Mouse (Mus musculus): ENCODE data around the gene Tradd. TPM values are rescaled to one million over a fixed set of nuclear protein-coding genes. Genes with fewer than 3 reads are reported as not detected.
"Not testable (repeated sequence)": the region's sequence is repeated elsewhere in the genome, so short reads cannot be mapped to it uniquely, and the experiment has no call there.

The Tradd gene
- polyA plus RNA-seq, 1 experiment from 2014 or later: 14.6 TPM

GRCm38 (mm10) chr8:105291802-105292201 is 27.4 kb upstream of the Tradd start:
- not testable (repeated sequence) for H3K9ac ChIP-seq (replicated peaks); H3K36me3 ChIP-seq; H3K9me3 ChIP-seq; H3K4me3 ChIP-seq; H3K27ac ChIP-seq (replicated peaks); ATAC-seq (ENCODE audit: low FRiP score, low read depth); H3K4me2 ChIP-seq (replicated peaks)
- Histone ChIP-seq H3K27me3 (peaks cover 32% of the 10 kb centered on the region), H3K4me1 (peaks cover 37% of the 10 kb centered on the region)
- 65% methylated on average over 3 of the region's 3 CpGs for WGBS

GRCm38 (mm10) chr8:105291364-105291763 is 27.0 kb upstream of the Tradd start:
- Histone ChIP-seq H3K27me3 (peaks cover 32% of the 10 kb centered on the region), H3K4me1 (peaks cover 39% of the 10 kb centered on the region)
- H3K9me3 ChIP-seq; H3K4me2 ChIP-seq (replicated peaks); H3K36me3 ChIP-seq; H3K4me3 ChIP-seq; H3K27ac ChIP-seq (replicated peaks); H3K9ac ChIP-seq (replicated peaks); ATAC-seq (ENCODE audit: low FRiP score, low read depth): not testable (repeated sequence)
- WGBS: 89% methylated on average over 8 of the region's 8 CpGs

GRCm38 (mm10) chr8:105290554-105291314 is 26.3 kb upstream of the Tradd start:
- 6% methylated on average over 31 of the region's 31 CpGs for WGBS
- Histone ChIP-seq H3K9ac (replicated peaks) (peak overlapping the region; percentile 37; the same call in 1 of the 2 replicates), H3K27me3 (peaks cover 32% of the 10 kb centered on the region), H3K36me3 (no peaks in the 10 kb centered on the region), H3K27ac (replicated peaks) (no peak overlapping the region), H3K9me3 (no peaks in the 10 kb centered on the region), H3K4me3 (peak overlapping the region; percentile 55), H3K4me1 (peaks cover 42% of the 10 kb centered on the region), H3K4me2 (replicated peaks) (peak overlapping the region; percentile 80)
- no peak for ATAC-seq (ENCODE audit: low FRiP score, low read depth)

- Histone ChIP-seq H3K9me3 (no peaks in the 10 kb centered on the region), H3K27me3 (peaks cover 32% of the 10 kb centered on the region), H3K4me1 (peaks cover 42% of the 10 kb centered on the region), H3K36me3 (peaks cover 6% of the 10 kb centered on the region), H3K9ac (replicated peaks) (peak within 1 kb of the TSS; percentile 37), H3K4me3 (peak within 1 kb of the TSS; percentile 55), H3K27ac (replicated peaks) (peak within 1 kb of the TSS; percentile 90), H3K4me2 (replicated peaks) (peak within 1 kb of the TSS; percentile 80)
- WGBS: 2% methylated on average over 43 of the region's 43 CpGs
- peak; percentile 19 for ATAC-seq (ENCODE audit: low FRiP score, low read depth)
Observed at GRCm38 (mm10) chr8:105289805-105290460, 25.5 kb upstream of the Tradd start, which contains the start of gene 4931428F04Rik. 4931428F04Rik (minus strand) TSS chr8:105289864.

GRCm38 (mm10) chr8:105288958-105289732 is 24.7 kb upstream of the Tradd start:
- Histone ChIP-seq H3K4me1 (peaks cover 42% of the 10 kb centered on the region), H3K4me3 (peak overlapping the region; percentile 55), H3K9me3 (no peaks in the 10 kb centered on the region), H3K4me2 (replicated peaks) (peak overlapping the region; percentile 80), H3K36me3 (peaks cover 10% of the 10 kb centered on the region), H3K9ac (replicated peaks) (peak overlapping the region; percentile 37), H3K27me3 (peaks cover 30% of the 10 kb centered on the region), H3K27ac (replicated peaks) (peak overlapping the region; percentile 90)
- under 1% methylated on average over 53 of the region's 53 CpGs for WGBS
- ATAC-seq (ENCODE audit: low FRiP score, low read depth): peak; percentile 94

GRCm38 (mm10) chr8:105288231-105288630 is 23.8 kb upstream of the Tradd start:
- peak overlapping the region; percentile 90; the same call in 1 of the 2 replicates for H3K27ac ChIP-seq (replicated peaks)

GRCm38 (mm10) chr8:105286907-105287306 is 22.5 kb upstream of the Tradd start:
- ATAC-seq (ENCODE audit: low FRiP score, low read depth): no peak
- Histone ChIP-seq H3K9ac (replicated peaks) (no peak overlapping the region), H3K4me2 (replicated peaks) (peak overlapping the region; percentile 80), H3K27me3 (peaks cover 19% of the 10 kb centered on the region), H3K36me3 (peaks cover 27% of the 10 kb centered on the region), H3K4me3 (0 out of 2 replicates have a peak overlapping the region, but pooled peaks have one; percentile 2), H3K27ac (replicated peaks) (no peak overlapping the region), H3K9me3 (no peaks in the 10 kb centered on the region), H3K4me1 (peaks cover 42% of the 10 kb centered on the region)
- 94% methylated on average over 4 of the region's 4 CpGs for WGBS

More at GRCm38 (mm10) chr8:105288231-105288630, 23.8 kb upstream of the Tradd start:
- Histone ChIP-seq H3K4me1 (peaks cover 42% of the 10 kb centered on the region), H3K9me3 (no peaks in the 10 kb centered on the region), H3K4me3 (peak overlapping the region; percentile 55), H3K4me2 (replicated peaks) (peak overlapping the region; percentile 80), H3K36me3 (peaks cover 14% of the 10 kb centered on the region), H3K27me3 (peaks cover 28% of the 10 kb centered on the region), H3K9ac (replicated peaks) (peak overlapping the region; percentile 34; the same call in 1 of the 2 replicates)
- WGBS: 91% methylated on average over 5 of the region's 5 CpGs
- ATAC-seq (ENCODE audit: low FRiP score, low read depth): no peak

GRCm38 (mm10) chr8:105285514-105285913 is 21.1 kb upstream of the Tradd start:
- H3K36me3 ChIP-seq: peaks cover 37% of the 10 kb centered on the region
- H3K4me2 ChIP-seq (replicated peaks): no peak overlapping the region
- no peak overlapping the region for H3K27ac ChIP-seq (replicated peaks)
- H3K4me1 ChIP-seq: peaks cover 38% of the 10 kb centered on the region
- ATAC-seq (ENCODE audit: low FRiP score, low read depth): no peak
- H3K4me3 ChIP-seq: no peak overlapping the region
- H3K9ac ChIP-seq (replicated peaks): no peak overlapping the region
- 52% methylated on average over 12 of the region's 12 CpGs for WGBS
- H3K9me3 ChIP-seq: no peaks in the 10 kb centered on the region
- peaks cover 21% of the 10 kb centered on the region for H3K27me3 ChIP-seq

GRCm38 (mm10) chr8:105283074-105283473 is 18.7 kb upstream of the Tradd start:
- Histone ChIP-seq H3K27me3 (peaks cover 36% of the 10 kb centered on the region), H3K9me3 (no peaks in the 10 kb centered on the region), H3K36me3 (peaks cover 43% of the 10 kb centered on the region), H3K4me1 (peaks cover 28% of the 10 kb centered on the region), H3K27ac (replicated peaks) (no peak overlapping the region), H3K9ac (replicated peaks) (no peak overlapping the region), H3K4me3 (no peak overlapping the region), H3K4me2 (replicated peaks) (no peak overlapping the region)
- ATAC-seq (ENCODE audit: low FRiP score, low read depth): peak; percentile 39
- 22% methylated on average over 23 of the region's 23 CpGs for WGBS

- Histone ChIP-seq H3K4me3 (no peak overlapping the region), H3K9me3 (no peaks in the 10 kb centered on the region), H3K36me3 (peaks cover 43% of the 10 kb centered on the region), H3K27me3 (peaks cover 44% of the 10 kb centered on the region), H3K4me2 (replicated peaks) (no peak overlapping the region), H3K4me1 (peaks cover 19% of the 10 kb centered on the region), H3K9ac (replicated peaks) (no peak overlapping the region), H3K27ac (replicated peaks) (no peak overlapping the region)
- WGBS: 92% methylated on average over 4 of the region's 4 CpGs
- ATAC-seq (ENCODE audit: low FRiP score, low read depth): no peak
Observed at GRCm38 (mm10) chr8:105282239-105282638, 17.8 kb upstream of the Tradd start.

GRCm38 (mm10) chr8:105281821-105282220 is 17.4 kb upstream of the Tradd start:
- Histone ChIP-seq H3K9ac (replicated peaks) (no peak overlapping the region), H3K27ac (replicated peaks) (no peak overlapping the region), H3K27me3 (peaks cover 48% of the 10 kb centered on the region), H3K36me3 (peaks cover 43% of the 10 kb centered on the region), H3K9me3 (no peaks in the 10 kb centered on the region), H3K4me2 (replicated peaks) (no peak overlapping the region), H3K4me3 (no peak overlapping the region), H3K4me1 (peaks cover 18% of the 10 kb centered on the region)
- 94% methylated on average over 12 of the region's 12 CpGs for WGBS
- no peak for ATAC-seq (ENCODE audit: low FRiP score, low read depth)

All from midbrain, embryonic 12.5 days (tissue).